Mouse (Mus musculus) bone marrow macrophage, adult 2 months (primary cell): ENCODE measurements at regions not wholly inside any gene's neighbourhood (a gene's known extent, or its start where the extent isn't known, plus 50 kb on each side); places are given as distances from the start of the nearest gene placed in this dataset.
"Not testable (repeated sequence)": the region's sequence is repeated elsewhere in the genome, so short reads cannot be mapped to it uniquely, and the experiment has no call there.

Experiments used
- H3K27ac ChIP-seq: 2 replicates; pipeline ENCODE4 v1.5.1; 2012; ENCODE audit warnings: low read depth, low read length; ENCODE audit not compliant: insufficient read depth
- H3K4me1 ChIP-seq: 2 replicates; pipeline ENCODE4 v1.6.1; 2012; ENCODE audit warnings: low read length; ENCODE audit not compliant: control insufficient read depth, insufficient read depth
- H3K4me3 ChIP-seq: 2 replicates; pipeline ENCODE4 v1.5.1; 2012; ENCODE audit warnings: mild to moderate bottlenecking, low read length, moderate library complexity; ENCODE audit not compliant: insufficient read depth
- CTCF ChIP-seq: IDR thresholded peaks from 2 replicates; pipeline ENCODE4 v1.5.1; 2012; ENCODE audit warnings: low read depth, mild to moderate bottlenecking, low read length, moderate library complexity
- POLR2A ChIP-seq: IDR thresholded peaks from 2 replicates; pipeline ENCODE4 v1.6.1; 2012; ENCODE audit warnings: mild to moderate bottlenecking, low read depth, low read length, borderline replicate concordance

DNA sequence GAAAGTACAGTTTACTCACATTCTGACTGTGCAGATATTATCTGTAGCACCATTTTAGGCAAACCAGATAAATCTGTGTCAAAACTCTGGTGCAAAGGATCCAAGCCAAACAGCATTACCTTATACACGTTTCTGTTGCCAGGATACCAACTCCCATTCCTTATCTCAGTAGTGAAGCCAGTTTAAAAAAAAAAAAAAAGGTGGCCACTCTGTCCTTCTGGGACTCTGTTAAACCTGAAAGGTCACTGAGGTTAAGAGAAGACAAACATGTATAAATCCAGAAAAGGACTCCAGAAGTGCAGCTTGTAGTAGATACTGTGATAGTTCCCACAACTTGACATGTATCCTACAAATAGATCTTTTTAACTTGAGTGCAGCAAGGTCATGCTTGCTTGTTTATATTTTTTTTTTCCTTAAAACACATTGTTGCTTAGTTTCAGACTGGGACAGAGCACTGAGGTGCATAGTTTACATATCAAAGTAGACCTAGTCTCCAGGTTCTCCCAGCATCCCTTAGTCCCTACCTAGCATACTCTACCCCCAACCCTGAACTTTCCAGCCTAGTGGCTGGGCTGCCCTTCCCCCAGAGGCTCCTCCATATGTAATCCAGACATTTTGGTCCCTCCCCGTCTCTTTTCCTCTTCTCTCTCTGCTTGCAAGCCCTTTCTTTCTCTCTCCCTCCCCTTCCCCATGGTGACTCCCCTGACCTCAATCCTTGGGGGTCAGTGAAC lies 116.7 kb upstream of the Rhobtb1 start:
- H3K27ac ChIP-seq = no peak overlapping the region
- TF ChIP-seq CTCF (no peak), POLR2A (no peak)

DNA sequence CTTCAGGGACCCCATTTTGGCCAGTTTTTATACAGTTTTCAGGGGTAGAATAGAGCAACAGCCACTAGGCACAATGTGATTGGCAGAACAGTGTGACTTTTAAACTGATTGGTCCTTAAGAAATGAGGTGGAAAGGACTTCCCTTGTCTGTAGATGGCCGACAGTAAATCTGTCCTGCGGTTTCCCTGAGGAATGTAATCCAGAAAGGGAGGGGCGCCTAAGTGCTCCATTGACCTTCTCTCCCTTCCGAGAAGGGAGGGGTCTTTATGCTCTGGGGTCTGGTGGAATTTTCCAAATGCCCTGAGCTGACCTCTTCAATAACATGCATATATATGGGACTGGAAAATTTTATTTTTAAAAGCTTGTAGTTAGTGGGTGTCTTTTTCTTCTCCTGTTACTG lies 115.7 kb upstream of the Rhobtb1 start:
- H3K4me3 ChIP-seq, H3K4me1 ChIP-seq: not testable (repeated sequence)

More for the DNA sequence above, 116.7 kb upstream of the Rhobtb1 start:
- no peak overlapping the region for H3K4me3 ChIP-seq
- no peaks in the 10 kb centered on the region for H3K4me1 ChIP-seq

DNA sequence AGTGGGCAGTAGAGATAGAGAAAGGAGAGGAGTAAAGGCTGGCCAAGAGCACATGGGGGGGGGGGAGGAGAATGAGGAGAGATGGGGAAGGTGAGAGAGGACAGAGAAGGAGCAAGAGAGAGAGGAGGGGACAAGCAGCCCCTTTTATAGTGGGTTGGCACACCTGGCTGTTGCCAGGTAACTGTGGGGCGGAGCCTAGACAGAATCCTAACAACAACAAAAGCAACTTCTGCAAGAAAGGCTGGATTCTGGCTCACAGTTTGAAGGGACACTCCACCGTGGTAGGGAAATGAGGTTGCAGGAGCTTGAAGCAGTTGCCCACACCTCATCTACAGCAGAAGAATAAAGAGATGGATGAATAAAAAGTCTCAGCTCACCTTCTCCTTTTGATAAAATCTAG lies 115.1 kb upstream of the Rhobtb1 start:
- TF ChIP-seq POLR2A (no peak), CTCF (no peak)
- H3K27ac ChIP-seq = no peak overlapping the region
- no peaks in the 10 kb centered on the region for H3K4me1 ChIP-seq
- no peak overlapping the region for H3K4me3 ChIP-seq

More for the DNA sequence above, 115.7 kb upstream of the Rhobtb1 start:
- not testable (repeated sequence) for H3K27ac ChIP-seq

DNA sequence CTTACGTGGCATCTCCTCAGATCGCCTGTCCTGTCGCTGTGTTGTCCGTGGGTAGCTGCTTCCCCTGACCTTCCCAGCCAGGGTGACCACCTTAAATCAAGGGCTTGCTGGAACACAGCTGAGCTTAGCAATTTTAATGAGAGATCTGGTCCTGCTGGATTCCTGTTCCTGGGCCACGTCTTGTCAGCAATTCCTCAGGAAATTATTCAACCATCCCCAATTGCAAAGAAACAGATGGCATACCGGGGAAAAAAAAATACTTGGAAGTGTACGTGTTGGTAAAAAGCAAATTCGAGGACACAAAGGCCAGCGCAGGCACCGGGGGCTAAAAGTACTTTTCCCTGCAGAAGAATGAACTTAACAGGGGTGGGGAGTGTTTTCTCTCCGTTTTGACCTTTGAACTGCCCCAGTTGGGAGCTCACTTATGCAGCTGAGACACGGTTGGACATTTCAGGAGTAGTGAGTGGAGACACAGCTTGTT lies 107.0 kb upstream of the Rhobtb1 start:
- no peak for TF ChIP-seq POLR2A
- no peak for TF ChIP-seq CTCF
- Histone ChIP-seq H3K27ac (no peak overlapping the region), H3K4me3 (no peak overlapping the region), H3K4me1 (no peaks in the 10 kb centered on the region)

DNA sequence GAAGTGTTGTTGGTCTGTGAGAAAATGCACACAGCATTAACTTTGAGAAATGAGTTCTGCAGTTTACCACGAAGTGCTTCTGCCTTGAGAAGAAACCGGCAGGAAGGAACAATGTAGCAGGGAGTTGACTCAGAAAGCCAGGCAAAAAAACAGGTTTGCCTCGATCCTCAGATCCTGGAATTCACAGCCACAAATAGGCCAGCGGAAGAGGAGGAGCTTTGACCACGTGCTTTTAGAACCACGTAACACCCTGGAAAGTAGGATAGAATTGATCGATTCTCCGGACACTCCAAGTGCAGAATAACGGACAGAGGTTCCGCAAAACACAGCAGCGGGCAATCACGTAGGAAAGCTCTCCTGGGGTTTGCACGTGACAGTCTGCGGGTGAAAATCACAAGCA lies 106.0 kb upstream of the Rhobtb1 start:
- no peak overlapping the region for H3K4me3 ChIP-seq
- H3K27ac ChIP-seq = no peak overlapping the region
- TF ChIP-seq POLR2A = no peak
- TF ChIP-seq CTCF = no peak
- H3K4me1 ChIP-seq = no peaks in the 10 kb centered on the region

DNA sequence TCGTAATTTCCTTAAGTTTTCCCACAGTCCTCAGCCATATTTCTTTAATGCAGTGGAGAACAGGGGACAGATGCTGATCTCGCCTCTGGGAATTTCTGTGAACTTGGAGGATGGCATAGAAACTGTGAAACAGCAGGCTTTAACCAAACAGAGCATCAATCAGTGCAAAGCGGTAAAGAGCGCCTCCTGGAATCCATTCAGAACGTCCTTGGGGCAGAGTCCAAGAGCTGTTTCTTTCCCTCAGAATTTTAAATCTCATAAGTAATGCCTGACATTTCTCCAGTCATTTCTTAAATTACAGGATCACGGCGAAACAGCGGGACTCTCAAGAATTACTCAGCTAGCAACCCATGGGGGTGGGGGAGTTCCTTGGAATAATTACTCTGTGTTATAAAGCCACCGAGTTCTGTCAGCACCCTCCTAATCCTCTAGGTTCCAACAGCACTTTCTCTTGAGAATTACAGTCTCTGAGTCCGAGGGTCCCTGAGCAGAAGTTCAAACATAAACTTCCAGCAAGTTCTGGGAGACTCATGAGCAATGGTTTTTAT lies 105.2 kb upstream of the Rhobtb1 start:
- H3K4me1 ChIP-seq = no peaks in the 10 kb centered on the region
- no peak overlapping the region for H3K27ac ChIP-seq

DNA sequence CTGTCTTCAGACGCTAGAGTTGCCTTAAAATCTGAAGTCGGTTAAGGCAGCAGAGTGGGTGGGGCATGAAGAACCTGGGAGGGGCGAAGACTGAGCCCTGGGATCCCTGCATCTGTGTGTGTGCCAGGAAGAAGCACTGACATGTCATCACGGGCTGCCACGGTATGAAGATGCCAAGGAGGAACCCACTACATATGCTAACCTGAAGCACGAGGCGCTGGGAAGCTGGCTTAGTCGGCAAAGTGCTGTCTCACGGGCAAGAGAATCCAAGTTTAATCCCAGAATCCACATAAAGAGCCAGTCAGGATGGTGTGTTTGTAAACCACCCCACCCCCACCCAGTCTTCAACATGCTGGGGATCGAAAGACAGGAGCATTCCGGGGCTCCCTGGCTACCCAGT lies 73.2 kb upstream of the Rhobtb1 start:
- H3K4me1 ChIP-seq = no peaks in the 10 kb centered on the region
- TF ChIP-seq POLR2A (no peak), CTCF (no peak)
- H3K27ac ChIP-seq = no peak overlapping the region
- H3K4me3 ChIP-seq = no peak overlapping the region

More for the DNA sequence above, 105.2 kb upstream of the Rhobtb1 start:
- no peak for TF ChIP-seq POLR2A
- H3K4me3 ChIP-seq = no peak overlapping the region

DNA sequence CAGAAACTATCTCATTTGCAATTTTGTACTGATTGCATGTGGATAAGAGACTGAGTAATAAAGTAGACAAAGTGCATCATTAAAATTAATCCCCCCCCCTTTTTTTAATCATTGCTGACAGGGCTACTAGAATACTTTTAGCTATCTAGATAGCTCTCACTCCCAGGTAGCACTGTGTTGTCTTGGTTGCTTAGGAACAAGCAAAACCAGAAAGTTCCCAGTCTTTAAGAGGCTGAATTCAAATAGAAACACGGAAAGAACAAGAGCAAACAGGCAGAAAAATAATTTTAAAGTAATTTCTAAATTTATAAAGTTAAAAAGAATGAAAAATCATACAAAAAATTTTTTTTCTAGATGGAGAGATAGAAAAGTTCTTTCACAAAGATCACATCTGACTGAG lies 65.0 kb upstream of the Rhobtb1 start:
- Histone ChIP-seq H3K27ac (no peak overlapping the region), H3K4me1 (no peaks in the 10 kb centered on the region), H3K4me3 (no peak overlapping the region)
- TF ChIP-seq CTCF (no peak), POLR2A (no peak)

DNA sequence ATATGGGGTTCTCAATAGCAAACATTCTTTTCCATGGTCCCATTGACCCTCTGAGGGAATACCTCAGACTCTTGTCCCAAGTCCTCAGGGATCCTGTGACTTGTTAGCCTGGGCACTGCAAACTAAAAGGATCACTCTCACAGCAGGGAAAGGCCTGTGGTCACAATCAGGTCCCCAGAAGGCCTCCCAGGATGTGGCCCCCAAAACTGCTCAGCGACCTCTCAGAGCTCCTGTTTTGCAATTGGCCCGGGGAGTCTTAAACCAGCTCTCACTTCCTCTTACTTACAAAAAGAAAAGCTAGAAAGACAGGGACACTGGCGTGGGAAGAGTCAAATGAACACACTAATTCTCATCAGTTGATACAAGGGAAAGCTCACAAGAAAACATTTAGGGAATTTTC lies 59.4 kb upstream of the Rhobtb1 start:
- H3K4me3 ChIP-seq = no peak overlapping the region
- H3K27ac ChIP-seq = no peak overlapping the region
- TF ChIP-seq POLR2A = no peak
- no peak for TF ChIP-seq CTCF
- H3K4me1 ChIP-seq = no peaks in the 10 kb centered on the region

DNA sequence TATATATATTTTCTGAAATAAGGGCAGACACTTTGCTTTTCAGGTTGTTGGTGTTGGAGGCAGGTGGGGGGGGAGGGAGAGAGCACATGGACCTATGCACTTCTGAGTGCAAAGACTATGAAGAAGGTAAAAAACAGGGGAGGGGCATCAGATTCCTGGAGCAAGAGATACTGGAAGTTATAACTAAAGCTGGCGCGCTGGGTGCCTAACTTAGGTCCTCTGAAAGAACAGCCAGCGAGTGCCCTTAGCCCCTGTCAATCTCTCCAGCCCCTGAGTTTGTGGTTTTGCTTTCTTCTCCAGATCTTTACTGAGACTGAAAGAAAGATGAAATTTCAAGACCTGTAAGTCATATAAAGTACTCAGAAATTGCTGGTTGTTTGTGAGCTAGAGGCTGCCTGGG lies 51.2 kb upstream of the Rhobtb1 start:
- H3K27ac ChIP-seq = no peak overlapping the region
- H3K4me1 ChIP-seq = no peaks in the 10 kb centered on the region
- no peak overlapping the region for H3K4me3 ChIP-seq
- TF ChIP-seq POLR2A (no peak), CTCF (no peak)

DNA sequence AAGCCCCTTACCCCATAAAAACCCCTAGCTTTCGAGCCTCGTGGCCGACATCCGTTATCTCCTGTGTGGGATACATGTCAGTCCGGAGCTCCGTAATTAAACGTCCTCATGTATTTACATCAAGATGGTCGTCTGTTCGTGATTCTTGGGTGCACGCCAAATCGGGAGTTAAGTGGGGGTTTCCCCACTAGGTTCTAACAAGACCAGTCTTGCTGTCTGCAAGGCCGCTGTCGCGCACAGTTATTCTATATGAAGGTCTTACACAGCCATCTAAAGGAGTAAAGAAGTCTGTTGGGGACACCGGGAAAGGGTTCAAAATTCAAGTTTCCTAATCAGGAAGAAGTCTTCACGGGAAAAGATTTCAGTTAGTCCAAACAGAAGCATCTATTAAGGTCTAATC lies 50.5 kb upstream of the Rhobtb1 start:
- not testable (repeated sequence) for H3K4me3 ChIP-seq, H3K4me1 ChIP-seq, H3K27ac ChIP-seq
